Mouse (Mus musculus): ENCODE data around the gene Pcsk6.

DNA sequence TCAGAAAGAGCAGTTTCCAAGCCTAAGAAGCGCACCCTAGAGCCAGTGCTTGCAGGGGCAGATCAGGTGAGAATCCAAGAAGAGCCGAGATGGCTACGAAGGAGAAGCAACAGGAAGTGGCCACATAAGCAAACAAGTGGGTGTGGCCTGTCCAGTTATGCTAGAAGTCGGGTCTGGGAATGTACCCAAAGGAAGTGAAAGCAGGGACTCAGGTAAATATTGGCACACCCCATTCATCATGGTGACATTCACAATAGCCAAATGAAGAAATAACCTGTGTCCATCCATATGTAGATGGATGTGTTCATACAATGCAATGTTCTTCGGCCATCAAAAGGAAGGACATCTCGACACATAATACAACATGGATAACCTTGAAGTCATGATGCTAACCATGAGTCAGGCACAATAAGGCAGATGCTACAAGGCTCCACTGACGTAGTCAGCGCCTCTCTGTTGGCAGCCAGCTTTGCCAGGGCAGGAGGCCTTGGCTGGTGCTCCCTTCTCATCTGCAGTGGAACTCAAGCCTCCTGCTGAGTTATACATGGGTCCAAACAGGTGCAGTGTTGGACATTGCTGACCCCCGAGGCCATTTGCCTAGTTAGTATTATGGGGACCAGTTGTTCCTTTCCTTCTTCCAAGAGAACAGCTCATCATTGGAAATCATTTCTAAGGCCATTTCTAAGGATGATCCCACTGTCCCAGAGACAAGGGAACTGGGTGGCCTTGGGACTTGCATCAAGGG lies 45.2 kb downstream of the Pcsk6 start:
- TF ChIP-seq CTCF (IDR thresholded peaks at IDR 0.05; ENCODE audit: borderline replicate concordance, insufficient read depth, low read depth, low read length), result no peak
- TF ChIP-seq POLR2A (IDR thresholded peaks at IDR 0.05; ENCODE audit: borderline replicate concordance, insufficient read depth, low read length), result no peak

All from cerebellum, adult 2 months (tissue).